Mouse (Mus musculus) adrenal gland, postnatal 4 days (tissue): Measurements from ENCODE around the gene Tnr. TPM values are rescaled to one million over a fixed set of nuclear protein-coding genes. Genes with fewer than 3 reads are reported as not detected.

Experiments
- DNase-seq, 2 experiments: peaks; one replicate each; pipeline ENCODE4 v3.0.0; 2021 to 2022; ENCODE audit warnings: low spot score in 2 of 2, mixed read lengths in 2 of 2
- long read RNA-seq, 2 experiments: library from polyadenylated mRNA; stranded (forward); transcript quantifications; one replicate each; pipeline ENCODE4 v2.0.0; 2021
- total RNA-seq, 2 experiments: library from RNA; stranded (reverse); gene quantifications; 2 replicates each; pipeline ENCODE4 v1.2.3; 2021

Tnr gene
- total RNA-seq = 1 to 10 TPM; 2.6 to 4.9 TPM
- long read RNA-seq, experiment 1 = 0 reads
- long read RNA-seq, experiment 2, partial matches to known transcripts = 0 of 1 reads
- long read RNA-seq, experiment 2, other reads (novel, unspliced or antisense) = 1 of 1 reads

DNA sequence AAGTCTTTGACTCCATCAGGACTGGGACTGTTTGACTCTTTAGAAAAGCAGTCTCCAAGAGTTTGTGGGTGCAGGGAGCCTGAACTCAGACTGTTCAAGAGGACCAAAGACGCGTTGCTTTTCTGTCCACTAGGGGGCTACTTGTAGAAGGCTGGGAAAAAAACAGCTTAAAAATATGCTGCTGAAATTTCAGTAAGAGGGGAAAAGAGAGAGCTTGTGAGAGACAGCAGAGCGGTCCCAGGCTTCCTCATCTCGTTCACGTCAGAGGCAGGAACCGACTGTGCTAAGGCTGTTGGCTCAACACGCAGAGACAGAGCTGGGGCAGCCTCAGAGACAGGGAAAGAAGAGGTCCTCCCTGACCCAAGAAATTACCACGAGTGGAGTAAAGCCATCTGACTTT, at the start of gene Tnr:
Gene Tnr, plus strand, starts transcription at position 192 of the 400 bp plus-strand sequence.
- no peak for DNase-seq

DNA sequence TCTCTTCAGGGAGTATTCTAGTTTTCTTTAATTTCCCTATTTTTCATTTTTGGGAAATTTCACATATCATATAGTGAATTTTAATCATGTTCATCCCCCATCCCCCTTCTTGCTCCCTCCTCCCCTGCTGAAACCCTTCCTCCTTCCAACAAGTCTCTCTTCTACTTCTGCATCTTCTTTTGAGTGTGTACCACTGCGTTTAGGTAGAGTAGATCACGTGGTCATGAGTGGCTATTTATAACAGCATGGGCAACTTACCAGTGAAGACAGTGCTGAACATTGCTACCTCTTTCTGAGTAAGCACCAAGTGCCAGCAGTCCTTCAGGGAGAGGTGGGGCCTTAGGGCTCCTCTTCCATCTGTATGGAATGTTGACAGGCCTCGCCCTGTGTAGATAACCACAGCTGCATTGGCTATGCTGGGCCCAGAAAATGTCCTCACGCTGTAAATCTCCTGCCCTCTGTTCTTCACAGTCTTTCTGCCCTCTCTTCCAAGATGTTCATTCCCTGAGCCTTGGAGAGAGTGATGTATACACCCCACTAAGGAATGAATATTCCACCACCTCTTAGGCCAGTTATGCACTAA, 33.6 kb upstream of the Tnr start:
- DNase-seq = no peak

DNA sequence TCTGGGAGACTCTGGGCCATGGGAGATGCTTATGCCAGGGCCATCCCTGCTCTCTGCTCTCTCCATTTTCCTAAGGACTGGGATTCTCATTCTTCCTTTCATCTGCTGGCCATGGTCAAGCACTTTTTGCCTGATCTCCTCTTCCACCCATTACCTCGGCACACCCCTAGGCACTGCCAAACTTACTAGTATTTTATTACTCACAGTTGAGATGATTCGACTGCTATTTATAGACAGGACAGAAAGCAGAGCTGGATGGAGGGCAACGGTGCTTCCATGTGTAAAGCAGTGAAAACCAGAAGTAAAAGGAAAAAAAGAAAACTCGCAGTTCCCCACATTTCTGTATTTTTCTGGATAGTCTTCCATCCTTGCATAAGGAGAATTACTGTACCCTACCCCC, 31.0 kb upstream of the Tnr start:
- no peak for DNase-seq

DNA sequence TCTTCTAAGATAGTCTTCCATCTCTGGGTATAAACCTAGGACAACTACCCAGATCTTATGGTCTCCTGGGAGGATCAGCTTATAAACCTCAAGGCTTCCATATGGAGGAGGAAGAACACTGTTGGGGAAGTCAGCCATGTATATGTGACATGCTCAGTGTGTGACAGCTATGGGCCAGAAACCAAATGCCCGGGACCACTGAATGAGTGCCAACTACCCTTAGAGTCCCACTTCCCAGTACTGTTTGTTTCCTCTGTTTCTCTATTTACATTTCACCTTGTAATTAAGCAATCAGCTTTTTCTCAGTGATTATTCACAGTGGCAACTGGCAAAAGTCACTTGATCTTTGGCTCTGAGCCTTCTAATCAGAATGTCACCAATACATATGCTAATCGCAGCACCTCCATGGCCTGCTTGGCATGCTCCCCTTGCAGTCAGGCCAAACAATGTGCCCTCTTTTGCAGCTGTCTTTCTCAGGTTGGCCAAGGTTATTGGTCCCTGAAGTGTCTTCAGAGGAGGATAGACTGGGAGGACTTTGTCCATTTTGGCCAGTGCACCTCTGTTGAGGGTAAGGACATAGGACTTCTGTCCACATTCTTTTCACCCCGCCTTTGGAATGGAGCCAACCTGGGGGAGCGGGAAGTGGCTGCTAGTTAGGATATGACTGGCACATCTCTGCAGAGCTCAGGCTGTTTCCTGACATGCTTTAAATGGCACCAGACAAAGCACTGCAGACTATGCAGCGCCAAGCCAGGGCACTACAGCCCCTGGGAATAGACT, 29.7 kb upstream of the Tnr start:
- no peak for DNase-seq

DNA sequence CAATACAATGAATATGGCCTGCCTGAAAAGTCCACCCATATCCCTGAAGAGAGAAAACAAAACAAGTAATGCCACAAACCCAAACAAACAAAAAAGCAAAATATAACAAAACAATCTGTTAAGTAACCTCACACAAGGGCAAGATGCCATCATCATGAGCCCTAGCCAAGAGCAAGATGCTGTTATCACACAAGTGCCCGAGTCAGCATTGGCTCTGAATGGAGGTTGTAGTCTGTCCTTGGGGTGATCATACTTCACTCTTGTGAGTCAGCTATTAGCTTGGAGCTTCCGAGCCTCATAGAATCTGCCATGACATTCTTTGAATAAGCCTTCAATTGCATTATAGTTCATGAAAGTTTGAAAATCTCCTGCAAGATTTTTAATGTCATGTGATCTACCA, 25.3 kb upstream of the Tnr start:
- no peak for DNase-seq

DNA sequence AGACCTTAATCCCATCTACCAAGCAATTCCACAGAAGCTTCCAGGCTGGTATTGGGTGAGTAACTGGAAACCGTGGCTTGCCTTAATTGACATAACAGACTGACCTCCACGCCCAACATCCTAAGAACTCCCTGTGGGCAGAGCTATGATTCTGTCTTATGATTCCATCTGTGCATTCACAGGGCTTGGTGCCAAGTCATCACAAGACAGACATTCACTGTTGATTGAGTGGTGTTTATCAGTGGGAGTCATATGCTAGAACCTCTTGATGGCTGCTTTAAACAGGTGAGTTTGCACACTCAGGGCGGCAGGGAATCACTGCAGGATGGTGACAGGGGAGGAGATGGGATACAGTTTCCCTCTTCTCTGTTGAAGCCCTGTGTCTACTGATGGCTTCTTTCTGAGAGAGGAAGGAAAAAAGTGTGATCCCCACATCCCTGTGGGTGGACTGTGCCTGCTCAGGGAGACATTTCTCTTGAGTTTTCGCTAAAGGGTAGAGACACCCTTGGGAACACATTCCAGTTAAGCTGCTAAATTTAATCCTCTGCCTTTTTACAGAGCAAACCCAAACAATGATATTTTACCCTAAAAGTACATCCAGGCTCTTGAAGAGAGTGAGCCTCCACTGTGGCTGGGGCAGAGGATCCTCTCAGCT, 23.6 kb upstream of the Tnr start:
- DNase-seq = no peak

DNA sequence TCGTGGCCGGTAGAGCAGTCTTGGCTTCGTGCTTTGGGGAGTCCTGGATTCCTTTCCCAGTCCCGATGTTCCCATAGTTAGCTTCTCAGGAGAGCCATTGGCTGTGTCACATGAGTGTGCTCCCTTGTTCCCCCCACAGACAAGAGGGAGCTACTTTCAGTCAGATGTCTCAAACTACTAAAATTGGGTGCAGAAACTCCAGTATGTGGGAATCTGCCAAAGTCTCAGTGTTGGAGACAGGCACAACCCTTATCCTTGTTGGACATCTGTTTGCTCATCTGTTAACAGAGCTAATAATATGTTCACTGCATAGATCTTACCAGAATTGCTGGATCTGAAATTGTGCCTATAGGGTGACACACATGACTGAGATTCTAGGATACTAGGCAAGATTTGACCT, 21.7 kb upstream of the Tnr start:
- no peak for DNase-seq

DNA sequence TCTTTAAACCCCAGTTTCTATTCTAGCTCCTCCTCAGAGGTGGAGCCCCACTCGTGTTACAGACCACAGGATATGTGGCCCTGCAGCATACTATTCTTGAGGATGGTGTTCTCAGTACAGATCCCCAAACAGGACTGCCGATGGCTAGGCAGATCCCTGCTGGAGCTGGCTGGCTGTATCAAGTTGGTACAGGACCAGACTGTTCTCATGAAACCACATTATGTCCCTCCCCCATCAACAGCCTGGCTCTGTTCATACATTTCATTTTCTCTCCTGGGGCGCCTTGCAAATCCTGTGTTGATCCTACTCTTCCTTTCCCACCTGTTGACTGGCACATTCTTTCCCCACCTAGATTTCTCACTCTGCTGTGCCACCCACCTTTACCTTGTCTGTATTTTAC, 12.9 kb upstream of the Tnr start:
- DNase-seq = no peak

DNA sequence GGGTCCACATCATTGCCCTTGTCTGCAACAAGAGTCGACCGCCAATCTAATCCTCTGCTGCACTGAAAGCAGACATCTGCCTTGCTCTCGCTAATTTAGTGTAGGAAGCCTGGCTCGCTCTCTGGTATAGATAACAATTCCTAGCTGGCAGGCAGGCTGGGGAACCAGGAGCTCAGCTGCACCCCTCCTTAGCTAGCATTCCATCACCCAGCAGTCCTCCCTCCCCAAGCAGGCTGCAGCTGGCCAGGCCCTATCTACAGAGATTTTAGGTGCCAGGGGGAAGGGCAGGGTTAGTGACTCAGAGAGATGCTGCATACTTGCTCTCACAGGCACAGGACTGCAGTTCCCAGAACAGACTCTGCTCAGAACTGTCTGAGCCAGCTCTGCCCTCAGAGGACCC, 5.9 kb upstream of the Tnr start:
- no peak for DNase-seq

DNA sequence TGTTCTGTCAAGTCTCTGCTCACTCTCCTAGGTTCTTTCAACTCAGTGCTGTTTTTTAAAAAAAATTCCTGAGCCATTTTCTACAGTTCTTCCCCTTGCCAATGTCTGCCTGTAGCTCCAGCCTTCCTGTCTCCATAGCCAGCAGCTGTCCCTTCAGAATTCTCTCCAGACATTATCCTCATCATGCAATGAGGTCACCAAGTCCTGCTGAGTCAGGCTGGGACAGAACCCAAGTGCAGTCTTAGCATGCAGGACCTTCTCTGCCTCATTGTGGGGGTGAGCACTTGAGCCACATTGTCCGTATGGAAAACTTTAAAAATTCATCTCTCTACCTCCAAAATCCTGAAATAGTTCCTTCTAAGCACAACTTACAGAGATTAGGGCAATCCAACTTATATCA, 4.4 kb upstream of the Tnr start:
- no peak for DNase-seq

DNA sequence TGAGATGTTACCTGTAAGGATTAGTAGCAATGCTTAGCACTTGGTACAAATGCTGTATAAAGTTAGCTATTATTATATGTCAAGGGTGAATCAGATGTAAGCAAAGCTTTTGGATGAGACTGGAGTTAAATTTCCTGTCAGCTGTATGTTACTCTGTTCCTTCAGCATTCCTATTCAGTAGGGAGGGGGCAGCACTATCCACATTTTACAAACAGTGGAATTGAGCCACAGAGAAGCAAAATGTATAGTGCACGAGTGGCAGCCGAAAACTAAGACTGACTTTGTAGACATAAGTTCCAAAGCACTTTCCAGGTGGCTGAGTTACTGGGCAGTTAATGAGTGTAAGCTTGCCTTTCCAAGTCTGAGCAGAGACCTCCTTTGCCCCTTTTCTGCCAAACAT, 500 bp upstream of the Tnr start:
- DNase-seq = no peak

DNA sequence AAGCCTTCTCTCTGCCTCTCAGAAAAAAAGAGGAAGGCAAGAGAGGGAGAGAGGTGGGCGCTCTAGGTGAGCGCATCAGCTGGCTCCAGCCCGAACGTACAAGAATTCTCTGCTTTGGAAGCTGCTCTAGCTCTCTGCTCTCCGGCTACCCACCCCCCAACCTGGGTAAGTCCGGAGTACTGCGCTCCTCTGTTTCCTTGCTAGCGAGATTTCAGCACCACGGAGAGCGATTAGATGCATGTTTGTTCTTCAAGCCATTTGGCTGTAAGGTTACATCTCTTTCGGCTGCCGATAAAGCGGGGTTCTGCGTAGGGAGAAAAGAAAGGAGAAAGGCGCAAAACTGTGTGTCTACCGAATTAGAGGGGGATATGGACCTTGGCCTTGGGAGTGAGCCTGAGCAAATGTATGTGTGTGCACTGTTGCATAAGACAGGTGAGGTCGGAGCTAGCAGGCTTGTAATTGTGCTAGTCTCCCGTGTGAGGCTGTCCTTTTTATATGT, 531 bp downstream of the Tnr start:
- peak; percentile 10 to 36 for DNase-seq

DNA sequence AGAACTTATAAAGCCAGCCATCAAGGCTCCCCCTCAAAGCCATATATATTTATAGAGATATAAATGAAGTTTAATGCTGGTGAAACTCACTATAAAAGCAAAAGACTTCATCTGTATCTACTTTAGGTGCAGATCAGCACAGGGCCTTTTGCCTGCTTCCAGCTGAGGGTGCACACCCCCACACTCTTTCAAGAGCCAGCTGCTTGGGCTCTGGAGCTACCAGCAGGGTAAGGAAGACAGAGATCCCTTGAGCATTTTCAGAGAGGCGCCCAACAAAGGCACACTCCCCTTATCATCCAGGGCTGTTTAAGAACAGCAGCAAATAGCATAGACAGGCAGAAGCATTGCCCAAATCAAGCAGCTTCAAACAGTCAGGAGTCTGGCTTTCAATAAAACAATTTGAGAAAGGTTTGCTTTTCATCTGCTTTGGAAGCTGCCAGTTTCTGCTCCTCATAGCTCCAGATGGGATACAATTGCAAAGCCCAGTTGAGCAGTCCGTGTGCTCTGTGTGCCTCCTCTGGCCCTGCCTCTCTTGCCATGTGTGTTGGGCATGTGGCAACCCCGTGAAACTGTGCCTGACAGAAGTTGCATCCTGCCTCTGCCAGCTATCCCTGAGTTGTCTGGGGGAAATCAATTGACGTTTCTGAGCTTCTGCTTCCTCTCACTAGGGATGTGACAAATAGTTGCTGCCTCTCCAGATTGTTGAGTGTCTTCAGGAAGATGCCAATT, 9.4 kb downstream of the Tnr start:
- no peak for DNase-seq

DNA sequence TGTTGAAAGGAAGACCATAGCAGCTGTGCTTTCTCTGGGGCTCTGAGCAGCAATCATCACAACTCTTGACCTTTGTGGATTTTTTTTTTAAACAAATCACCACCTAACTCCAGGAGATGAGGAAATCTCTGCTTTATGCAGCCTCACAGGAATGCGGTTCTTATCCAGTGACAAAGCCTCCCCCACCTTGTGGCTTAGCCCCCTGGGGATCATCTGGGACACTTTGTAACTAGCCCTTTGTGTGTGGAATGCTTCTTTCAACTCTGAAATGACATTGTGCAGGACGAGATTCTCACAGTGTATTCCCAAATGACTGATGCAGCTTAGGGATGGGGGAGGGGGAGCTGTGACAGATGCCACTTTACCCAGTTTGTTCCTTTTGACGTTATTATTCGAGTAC, 12.0 kb downstream of the Tnr start:
- DNase-seq = no peak

DNA sequence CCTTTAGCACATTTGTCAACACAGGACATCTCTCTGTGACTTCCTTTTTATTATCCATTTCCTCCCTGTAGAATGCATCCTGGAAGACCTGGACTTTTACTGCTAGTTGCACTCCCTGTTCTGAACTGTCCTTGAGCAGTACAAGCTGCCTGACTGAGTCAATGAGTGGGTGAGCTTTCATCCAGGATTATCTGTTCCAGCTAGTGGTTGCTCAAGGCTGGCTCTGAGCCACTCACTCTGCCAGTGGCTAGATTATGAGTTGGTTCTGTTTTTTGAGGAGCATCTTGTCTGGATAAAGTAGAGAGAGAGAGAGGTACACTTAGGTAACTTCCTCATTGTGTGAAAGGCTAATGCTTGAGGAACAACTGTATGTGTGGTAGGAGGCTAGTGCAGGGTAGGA, 14.0 kb downstream of the Tnr start:
- no peak for DNase-seq

DNA sequence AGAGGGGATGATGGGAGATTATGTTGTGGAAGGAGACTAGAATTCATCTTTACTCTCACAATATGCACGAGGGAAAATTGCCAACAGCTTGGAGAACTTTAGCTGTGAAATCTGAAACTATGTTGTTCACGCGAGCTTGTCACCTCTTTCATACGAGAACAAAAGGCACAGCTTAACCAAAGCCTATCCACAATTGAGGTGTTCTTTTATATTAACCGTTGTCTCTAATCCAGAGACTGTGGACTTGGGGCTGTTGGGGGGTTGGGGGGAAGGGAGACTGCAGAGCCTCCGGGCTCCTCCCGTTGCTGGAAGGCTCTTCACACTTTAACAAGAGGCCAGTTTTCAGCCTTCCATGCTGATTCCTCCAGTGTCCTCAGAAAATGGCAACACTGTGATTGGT, 14.5 kb downstream of the Tnr start:
- no peak for DNase-seq

DNA sequence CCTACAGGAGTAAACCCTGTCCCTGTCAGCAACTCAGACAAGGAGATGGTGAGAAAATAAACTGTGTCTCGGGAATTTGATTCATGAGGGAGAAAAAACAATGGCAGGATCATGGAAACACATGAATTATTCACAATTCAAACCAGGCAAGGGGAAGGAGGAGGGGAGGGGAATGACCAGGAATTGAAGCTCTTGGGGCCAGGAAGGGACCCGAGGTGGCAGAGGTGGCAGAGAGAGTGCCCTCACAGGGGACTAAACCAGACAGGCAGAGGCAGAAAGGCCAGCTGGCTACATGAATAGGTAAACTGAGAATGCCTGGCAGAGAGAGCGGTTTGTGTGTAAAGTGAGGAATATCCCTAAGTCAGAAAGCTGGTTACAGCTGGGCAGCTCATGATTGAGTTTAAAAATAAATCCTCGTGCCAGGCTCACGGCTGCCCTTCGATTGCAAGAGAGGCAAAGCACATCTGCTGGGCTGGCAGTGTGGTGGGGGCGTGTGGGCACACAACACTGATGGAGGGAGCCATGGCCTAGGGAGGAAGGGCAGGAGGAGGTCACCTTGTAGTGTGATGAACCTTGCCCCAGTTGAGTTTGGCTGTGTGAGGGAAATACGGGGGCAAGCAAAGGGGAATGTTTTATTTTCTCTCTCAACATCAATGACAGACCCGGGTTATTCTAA, 22.0 kb downstream of the Tnr start:
- no peak for DNase-seq

DNA sequence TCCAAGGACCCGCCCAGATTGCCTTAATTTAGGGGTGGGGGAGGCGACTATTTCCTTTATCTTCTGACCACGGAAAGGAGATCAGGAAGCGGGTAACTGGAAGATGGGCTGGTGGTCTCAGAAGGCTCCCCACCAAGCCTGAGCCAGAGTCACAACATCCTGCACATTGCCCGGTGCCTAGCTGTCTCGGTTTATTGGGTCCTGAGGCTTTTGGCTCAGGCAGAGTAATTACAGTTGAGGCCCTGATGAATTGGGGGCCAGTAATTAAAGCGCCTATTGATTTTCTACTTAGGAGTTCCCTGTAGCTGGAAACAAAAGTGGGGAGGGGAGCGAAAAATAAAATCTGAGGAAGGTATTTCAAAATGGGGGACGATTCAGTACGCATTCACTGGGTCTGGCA, 27.5 kb downstream of the Tnr start:
- DNase-seq = no peak

DNA sequence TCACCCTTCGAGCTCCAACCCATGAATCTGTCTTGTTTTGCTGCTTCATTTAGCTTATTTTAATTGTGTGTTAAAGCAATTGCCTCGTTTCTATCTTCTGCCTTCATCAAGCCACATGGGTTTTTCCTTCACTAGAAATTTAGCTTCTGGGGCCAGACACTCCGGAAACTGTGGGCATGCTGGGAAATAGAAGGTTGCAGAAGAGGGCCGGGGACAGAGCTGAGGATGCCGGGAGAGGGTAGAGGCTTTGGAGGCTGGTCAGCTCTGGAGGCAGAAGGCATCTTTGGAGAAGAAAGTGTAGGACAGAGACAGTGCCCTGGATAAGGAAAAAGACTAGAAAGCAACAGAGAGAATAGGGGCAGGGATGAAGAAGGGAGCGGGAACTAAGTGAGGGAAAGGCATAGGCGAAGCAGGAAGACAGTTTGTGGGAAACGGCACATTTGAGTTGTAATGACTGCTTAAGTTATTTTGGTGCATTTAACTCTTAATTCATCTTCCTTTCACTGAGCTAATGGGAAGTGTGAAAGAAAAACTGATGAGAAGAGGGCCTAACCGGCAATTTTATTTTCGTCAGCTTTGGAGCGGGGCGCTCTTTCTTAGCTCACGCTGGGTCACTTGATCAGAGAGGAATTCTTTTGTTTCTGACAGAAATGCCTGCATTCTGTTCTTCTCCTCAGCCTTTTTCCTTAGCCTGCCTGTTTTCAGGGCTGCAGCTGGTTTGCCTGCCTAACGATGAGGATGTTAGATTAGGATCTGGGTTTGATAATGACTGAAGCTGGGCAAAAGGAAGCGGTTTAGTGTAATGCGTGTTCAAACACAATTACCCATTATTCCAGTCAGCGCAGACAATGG, 28.2 kb downstream of the Tnr start:
- no peak for DNase-seq

DNA sequence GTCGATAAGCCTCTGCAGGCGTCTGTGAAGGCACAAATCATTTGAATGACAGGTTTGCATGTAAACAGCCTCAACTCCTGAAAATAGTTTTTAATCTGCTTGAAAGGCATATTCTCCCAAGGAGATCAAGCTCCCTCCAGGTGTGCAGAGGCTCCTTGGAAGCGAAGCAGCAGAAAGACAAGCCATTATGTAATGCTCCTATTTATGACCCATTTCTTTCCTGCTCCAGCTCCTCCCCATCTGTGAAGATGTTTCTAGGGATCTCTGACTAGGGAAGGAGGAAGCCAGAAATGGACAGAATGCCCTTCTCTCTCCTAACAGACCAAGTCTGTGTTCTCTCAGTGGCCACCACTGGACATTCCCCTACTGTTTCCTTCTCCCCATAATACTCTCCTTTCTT, 38.0 kb downstream of the Tnr start:
- DNase-seq = no peak
